In the genomic region with DNA sequence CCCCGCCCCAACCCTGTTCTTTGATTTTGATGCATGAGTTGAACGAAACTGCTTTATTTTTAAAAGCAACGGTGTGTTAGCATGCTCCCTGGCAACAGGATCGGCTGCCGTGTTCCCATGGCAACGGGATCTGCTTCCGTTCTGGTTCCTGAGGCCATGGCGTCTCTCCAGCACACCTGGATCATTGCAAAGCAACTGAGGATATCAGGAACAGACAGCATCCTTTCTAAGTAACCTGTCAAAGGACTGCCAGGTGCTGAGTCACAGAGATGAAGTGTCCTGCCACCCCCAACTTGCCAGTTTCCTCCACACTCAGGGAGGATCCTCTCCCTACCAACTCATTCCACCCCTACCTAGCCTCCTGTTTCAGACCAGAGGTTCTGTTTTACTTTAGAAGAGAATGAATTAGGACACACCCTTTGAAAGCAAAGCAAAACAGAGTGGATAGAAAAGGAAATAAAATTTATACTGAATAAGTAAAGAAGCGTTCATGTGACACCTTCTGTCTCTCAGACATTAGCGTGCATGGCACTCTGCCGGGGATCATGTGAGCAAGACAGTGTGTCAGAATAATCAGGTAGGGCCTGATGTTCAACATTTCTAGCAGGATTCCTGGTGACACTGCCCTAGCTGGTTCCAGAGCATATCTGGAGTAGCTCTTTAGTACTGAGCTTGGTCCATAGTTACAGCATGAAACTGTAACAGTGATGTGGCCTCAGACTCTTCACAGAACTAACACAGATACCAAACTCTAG, we compare ENCODE assay signal across 9 mouse cellular contexts. TPM values are rescaled to one million over a fixed set of nuclear protein-coding genes. Genes with fewer than 3 reads are reported as not detected.
DNase-seq lines count a peak whose midpoint lies in the region; ATAC-seq lines count a peak whose summit lies in the region.
"Had no signal": no experiment of that assay in that cellular context is flagged by ENCODE, and none has a peak within 500 bp of the region (broad histone marks: within the 10 kb centered on the region; RNA-seq: fewer than 3 reads in every experiment).

No protein-coding gene starts in this region.

- 54% methylated on average over 11 of the region's 11 CpGs for WGBS in midbrain, embryonic 16.5 days
- WGBS in midbrain, embryonic 11.5 days = 70% methylated on average over 11 of the region's 11 CpGs
- WGBS in kidney, embryonic 14.5 days = 65% methylated on average over 11 of the region's 11 CpGs

- H3K9me3 ChIP-seq in midbrain, embryonic 16.5 days (replicated peaks; ENCODE audit: control insufficient read depth, low read length, poor library complexity, severe bottlenecking) = no peaks in the 10 kb centered on the region
- no peaks in the 10 kb centered on the region for H3K9me3 ChIP-seq in midbrain, embryonic 11.5 days (ENCODE audit: control insufficient read depth, low read length)
- H3K9me3 ChIP-seq in kidney, embryonic 14.5 days (ENCODE audit: control insufficient read depth, low read length) = peaks cover 6% of the 10 kb centered on the region; the same call in 1 of the 2 replicates

- H3K4me2 ChIP-seq in midbrain, embryonic 16.5 days (ENCODE audit: low read length) = peak overlapping the region; percentile 2; the same call in 1 of the 2 replicates
- no peak overlapping the region for H3K4me2 ChIP-seq in midbrain, embryonic 11.5 days
- no peak overlapping the region for H3K4me2 ChIP-seq in kidney, embryonic 14.5 days (replicated peaks; ENCODE audit: low read depth, low read length)
- H3K4me2 ChIP-seq: liver, embryonic 13.5 days had no signal

- H3K4me1 ChIP-seq in midbrain, embryonic 16.5 days (ENCODE audit: control insufficient read depth, insufficient read depth, low read length) = peaks cover 12% of the 10 kb centered on the region
- H3K4me1 ChIP-seq in midbrain, embryonic 11.5 days (ENCODE audit: control insufficient read depth, insufficient read depth, low read length) = no peaks in the 10 kb centered on the region
- H3K4me1 ChIP-seq in kidney, embryonic 14.5 days (ENCODE audit: control insufficient read depth, insufficient read depth, low read length) = no peaks in the 10 kb centered on the region
- H3K4me1 ChIP-seq: liver, embryonic 13.5 days had no signal

- H3K27me3 ChIP-seq in midbrain, embryonic 16.5 days (ENCODE audit: control insufficient read depth, insufficient read depth, low read depth, low read length) = no peaks in the 10 kb centered on the region
- H3K27me3 ChIP-seq in midbrain, embryonic 11.5 days (ENCODE audit: control insufficient read depth, insufficient read depth, low read length) = no peaks in the 10 kb centered on the region
- no peaks in the 10 kb centered on the region for H3K27me3 ChIP-seq in kidney, embryonic 14.5 days (ENCODE audit: control insufficient read depth, insufficient read depth, low read length)
- H3K27me3 ChIP-seq: liver, embryonic 13.5 days had no signal

- no peak overlapping the region for H3K4me3 ChIP-seq in midbrain, embryonic 16.5 days (ENCODE audit: low read depth, low read length)
- no peak overlapping the region for H3K4me3 ChIP-seq in midbrain, embryonic 11.5 days (ENCODE audit: low read depth, low read length)
- no peak overlapping the region for H3K4me3 ChIP-seq in kidney, embryonic 14.5 days (ENCODE audit: low read length)
- H3K4me3 ChIP-seq: liver, embryonic 13.5 days had no signal

- DNase-seq in midbrain, embryonic 11.5 days (ENCODE audit: low spot score, missing footprints) = no peak
- DNase-seq in frontal cortex, postnatal 36 days (ENCODE audit: low spot score in 2 of 2) = peak; percentile 54 to 63
- peak; percentile 73 to 78 for DNase-seq in left cerebral cortex, postnatal 14 days (ENCODE audit: low spot score in 2 of 2)
- DNase-seq in testis, postnatal 14 days (ENCODE audit: low spot score) = peak; percentile 8
- DNase-seq: cerebellum, adult 8-10 months; liver, embryonic 13.5 days had no signal

- ATAC-seq in midbrain, embryonic 16.5 days = peak; percentile 88
- ATAC-seq in midbrain, embryonic 11.5 days (ENCODE audit: low FRiP score) = no peak
- no peak for ATAC-seq in kidney, embryonic 14.5 days (ENCODE audit: low FRiP score, low TSS enrichment)
- ATAC-seq in inflammation-experienced regulatory T-cells, adult 6 months = no peak

- no peaks in the 10 kb centered on the region for H3K36me3 ChIP-seq in midbrain, embryonic 16.5 days (ENCODE audit: control insufficient read depth, insufficient read depth, low read length)
- H3K36me3 ChIP-seq in midbrain, embryonic 11.5 days (ENCODE audit: control insufficient read depth, insufficient read depth, low read length) = no peaks in the 10 kb centered on the region
- H3K36me3 ChIP-seq in kidney, embryonic 14.5 days (ENCODE audit: control insufficient read depth, insufficient read depth, low read length) = no peaks in the 10 kb centered on the region
- H3K36me3 ChIP-seq: liver, embryonic 13.5 days had no signal

- peak overlapping the region; percentile 72 for H3K27ac ChIP-seq in midbrain, embryonic 16.5 days (ENCODE audit: low read length)
- no peak overlapping the region for H3K27ac ChIP-seq in midbrain, embryonic 11.5 days (ENCODE audit: low read depth, low read length)
- no peak overlapping the region for H3K27ac ChIP-seq in kidney, embryonic 14.5 days (ENCODE audit: low read depth, low read length)
- H3K27ac ChIP-seq: liver, embryonic 13.5 days had no signal

- intact Hi-C loops in left cerebral cortex, postnatal 14 days (cut with DNase I) = no loop called here

- H3K9ac ChIP-seq in midbrain, embryonic 16.5 days (ENCODE audit: low read depth, low read length) = no peak overlapping the region
- no peak overlapping the region for H3K9ac ChIP-seq in midbrain, embryonic 11.5 days (ENCODE audit: low read length)
- no peak overlapping the region for H3K9ac ChIP-seq in kidney, embryonic 14.5 days (ENCODE audit: low read depth, low read length)
- H3K9ac ChIP-seq: liver, embryonic 13.5 days had no signal

RNA-seq across cellular contexts. Expression of a gene that starts 11.3 kb away (rescaled TPM):
- 78.9 and 79.9 TPM in 2 replicates for polyA plus RNA-seq in midbrain, embryonic 16.5 days (2015; fragmentation: Nextera tagmentation; extraction: Ambion mirVana)
- polyA plus RNA-seq in midbrain, embryonic 11.5 days (2014; fragmentation: Nextera tagmentation; extraction: Ambion mirVana) = 19.5 and 20.7 TPM in 2 replicates
- total RNA-seq in left cerebral cortex, postnatal 14 days (2021) = 100 to 1,000 TPM; 151 to 152 TPM
- 17.8 and 18.6 TPM in 2 replicates for polyA plus RNA-seq in kidney, embryonic 14.5 days (2014; fragmentation: Nextera tagmentation; extraction: Ambion mirVana)
- polyA plus RNA-seq in inflammation-experienced regulatory T-cells, adult 6 months (2017; shearing (Covaris generic)) = 10 to 100 TPM; 42.2 to 85.5 (median 76.1) TPM
